Mouse (Mus musculus): ENCODE results near the gene Rassf5. TPM values are rescaled to one million over a fixed set of nuclear protein-coding genes. Genes with fewer than 3 reads are reported as not detected.

Gene Rassf5
- polyA plus RNA-seq, 1 experiment from 2014 or later, result 8.0 TPM

DNA sequence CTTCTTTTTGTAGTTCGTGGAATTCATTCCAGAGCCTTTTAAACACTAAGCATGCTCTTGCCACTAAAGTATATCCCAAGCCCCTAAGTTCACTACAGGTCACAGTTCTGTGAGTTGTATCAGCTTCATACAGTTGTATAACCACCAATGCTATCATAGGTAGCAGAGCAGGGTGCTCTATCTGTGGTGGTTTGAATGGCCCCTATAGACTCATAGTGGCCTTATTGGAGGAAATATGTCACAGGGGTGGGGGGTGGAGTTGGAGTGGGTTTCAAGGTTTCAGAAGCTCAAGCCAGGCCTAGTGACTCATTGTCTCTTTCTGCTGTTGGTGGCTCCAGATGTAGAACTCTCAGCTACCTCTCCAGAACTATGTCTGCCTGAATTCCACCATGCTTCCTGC, 102.6 kb downstream of the Rassf5 start:
- Histone ChIP-seq H3K9me3 (ENCODE audit: low read length) (no peaks in the 10 kb centered on the region), H3K4me3 (ENCODE audit: low read depth, low read length) (no peak overlapping the region), H3K27ac (ENCODE audit: low read depth) (no peak overlapping the region), H3K4me2 (ENCODE audit: low read depth, low read length) (no peak overlapping the region), H3K9ac (replicated peaks) (no peak overlapping the region), H3K36me3 (replicated peaks; ENCODE audit: insufficient read depth, low read length) (no peaks in the 10 kb centered on the region), H3K4me1 (ENCODE audit: insufficient read depth) (peaks cover 5% of the 10 kb centered on the region), H3K27me3 (ENCODE audit: insufficient read depth, low read length) (no peaks in the 10 kb centered on the region)
- DNase-seq (no peak), ATAC-seq (no peak)
- TF ChIP-seq EP300 (IDR thresholded peaks at IDR 0.05; ENCODE audit: low read depth) (no peak), CTCF (IDR thresholded peaks at IDR 0.05; ENCODE audit: low read depth) (no peak)
- 71% methylated on average over 1 of the region's 1 CpGs for WGBS (ENCODE audit: insufficient replicate concordance)

DNA sequence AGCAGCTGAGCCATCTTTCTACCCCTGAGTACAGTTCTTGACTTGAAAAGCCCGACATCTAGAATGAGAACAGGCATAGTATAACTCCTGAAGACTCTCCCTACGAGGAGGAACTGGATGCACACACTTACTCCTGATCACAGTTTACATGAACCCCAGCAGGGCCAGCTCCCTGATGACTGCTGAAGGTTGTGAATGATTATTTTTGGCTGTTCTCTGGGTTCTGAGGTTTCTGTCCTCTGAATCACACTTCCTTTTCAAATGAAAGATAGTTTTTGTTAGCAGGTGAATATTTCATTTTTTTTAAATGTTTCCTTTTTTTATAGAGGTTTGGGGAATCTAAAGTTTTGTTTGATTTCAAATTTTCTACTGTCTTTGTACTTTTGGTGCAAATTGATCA, 103.6 kb downstream of the Rassf5 start:
- Histone ChIP-seq H3K4me3 (ENCODE audit: low read depth, low read length) (no peak overlapping the region), H3K4me1 (ENCODE audit: insufficient read depth) (peaks cover 5% of the 10 kb centered on the region), H3K36me3 (replicated peaks; ENCODE audit: insufficient read depth, low read length) (no peaks in the 10 kb centered on the region), H3K9me3 (ENCODE audit: low read length) (no peaks in the 10 kb centered on the region), H3K27ac (ENCODE audit: low read depth) (no peak overlapping the region), H3K27me3 (ENCODE audit: insufficient read depth, low read length) (no peaks in the 10 kb centered on the region), H3K4me2 (ENCODE audit: low read depth, low read length) (no peak overlapping the region), H3K9ac (replicated peaks) (no peak overlapping the region)
- no peak for ATAC-seq
- WGBS (ENCODE audit: insufficient replicate concordance), result 39% methylated on average over 2 of the region's 2 CpGs
- no peak for DNase-seq
- no peak for TF ChIP-seq CTCF (IDR thresholded peaks at IDR 0.05; ENCODE audit: low read depth)
- TF ChIP-seq EP300 (IDR thresholded peaks at IDR 0.05; ENCODE audit: low read depth), result no peak

DNA sequence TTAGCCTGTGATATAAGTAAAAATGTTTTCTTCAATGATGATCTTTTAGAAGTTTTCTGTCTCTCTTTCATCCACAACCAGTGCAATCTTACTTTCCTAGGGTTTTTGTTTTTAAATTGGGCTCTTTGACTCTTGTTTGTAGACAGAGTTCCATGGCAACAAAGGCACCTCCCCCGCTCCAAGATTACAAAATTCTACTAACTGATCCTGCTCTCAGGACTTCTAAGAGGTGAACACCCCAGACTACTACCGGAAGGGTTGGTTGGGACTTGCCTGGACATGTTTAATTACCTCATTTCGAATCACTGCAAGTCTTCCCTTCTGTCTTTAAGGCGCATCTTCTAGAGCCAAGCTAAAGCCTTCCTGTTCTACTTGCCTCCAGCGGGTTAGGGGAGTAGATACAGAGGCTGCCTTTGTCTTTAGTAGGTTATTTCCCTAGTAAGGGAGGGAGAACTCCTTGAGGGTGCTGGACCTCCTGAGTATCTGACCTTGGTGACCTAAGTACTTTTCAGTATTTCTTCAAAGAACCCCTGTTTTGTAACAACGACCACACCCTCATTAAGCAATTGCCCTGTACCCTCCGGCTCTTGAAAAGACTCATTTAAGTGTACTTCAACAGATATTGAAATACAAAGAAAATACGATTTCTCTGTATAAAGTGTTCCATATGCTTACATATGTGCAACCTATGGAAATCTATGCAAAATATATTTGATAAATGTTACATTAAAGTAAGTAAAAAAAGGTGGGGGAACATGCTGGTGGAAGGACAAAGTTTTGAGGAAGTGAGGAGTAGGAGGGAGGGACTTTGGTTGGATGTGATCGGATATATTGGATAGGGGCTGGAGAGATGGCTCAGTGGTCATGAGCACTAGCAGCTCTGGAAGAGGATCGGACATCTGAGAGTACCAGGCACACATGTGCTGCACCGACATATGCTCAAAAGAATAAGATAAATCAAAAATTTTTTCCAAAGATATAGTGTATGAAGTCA, 105.7 kb downstream of the Rassf5 start:
- H3K9ac ChIP-seq (replicated peaks), result no peak overlapping the region; the same call in 1 of the 2 replicates

DNA sequence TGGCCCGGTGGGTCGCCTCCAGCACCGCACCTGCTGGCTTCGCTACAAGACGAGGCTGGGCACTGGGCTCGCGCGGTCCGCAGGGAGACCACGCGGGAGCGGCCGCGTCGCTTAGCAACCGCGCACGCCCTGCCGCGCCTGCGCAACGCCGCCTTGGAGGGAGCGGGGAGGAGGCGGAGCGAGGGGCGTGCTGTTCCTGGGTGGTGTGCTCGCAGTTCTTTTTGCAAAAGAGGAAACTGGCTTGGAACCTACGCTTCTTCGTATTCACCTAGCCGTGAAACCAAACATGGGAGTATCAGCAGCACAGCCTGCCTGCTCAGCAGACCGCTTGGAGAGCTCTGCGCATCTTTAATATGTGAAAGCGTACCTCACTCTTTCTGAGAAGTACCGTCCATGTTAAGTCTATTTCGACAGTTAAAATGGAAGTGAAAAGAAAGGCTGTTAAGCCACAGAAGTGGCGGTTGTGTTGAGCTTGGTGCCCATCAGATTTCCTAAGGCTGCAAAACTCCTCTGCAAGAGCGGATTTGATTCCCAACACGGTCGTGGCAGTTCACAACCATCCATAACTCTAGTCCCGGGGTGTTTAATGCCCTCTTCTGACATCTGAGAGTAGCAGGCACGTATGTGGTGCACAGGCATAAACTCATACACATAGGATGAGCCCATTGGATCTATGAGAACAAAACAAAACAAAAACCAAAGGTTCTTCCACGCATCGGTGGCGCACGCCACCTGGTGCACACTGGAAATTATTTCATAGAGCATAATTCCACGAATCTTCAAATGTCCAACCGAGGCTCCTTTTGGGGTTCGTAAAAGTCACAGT, 106.7 kb downstream of the Rassf5 start, which contains the start of gene Dyrk3:
Gene Dyrk3, minus strand, starts transcription at position 150 of the 826 bp plus-strand sequence.
- Histone ChIP-seq H3K27ac (ENCODE audit: low read depth) (peak within 1 kb of the TSS; percentile 96), H3K9me3 (ENCODE audit: low read length) (no peaks in the 10 kb centered on the region), H3K9ac (replicated peaks) (peak within 1 kb of the TSS; percentile 90), H3K4me3 (ENCODE audit: low read depth, low read length) (peak within 1 kb of the TSS; percentile 81), H3K36me3 (replicated peaks; ENCODE audit: insufficient read depth, low read length) (peaks cover 6% of the 10 kb centered on the region; the same call in 1 of the 2 replicates), H3K4me2 (ENCODE audit: low read depth, low read length) (peak within 1 kb of the TSS; percentile 97), H3K4me1 (ENCODE audit: insufficient read depth) (peaks cover 12% of the 10 kb centered on the region), H3K27me3 (ENCODE audit: insufficient read depth, low read length) (no peaks in the 10 kb centered on the region)
- DNase-seq (peak; percentile 96), ATAC-seq (peak; percentile 97)
- WGBS (ENCODE audit: insufficient replicate concordance), result 1% methylated on average over 46 of the region's 49 CpGs
- TF ChIP-seq CTCF (IDR thresholded peaks at IDR 0.05; ENCODE audit: low read depth), result peak; percentile 75
- TF ChIP-seq EP300 (IDR thresholded peaks at IDR 0.05; ENCODE audit: low read depth), result no peak

More for the DNA sequence above, 105.7 kb downstream of the Rassf5 start:
- 54% methylated on average over 11 of the region's 11 CpGs for WGBS (ENCODE audit: insufficient replicate concordance)
- H3K27me3 ChIP-seq (ENCODE audit: insufficient read depth, low read length), result no peaks in the 10 kb centered on the region
- no peaks in the 10 kb centered on the region for H3K9me3 ChIP-seq (ENCODE audit: low read length)
- TF ChIP-seq EP300 (IDR thresholded peaks at IDR 0.05; ENCODE audit: low read depth), result no peak; the same call in 1 of the 2 replicates
- no peak for TF ChIP-seq CTCF (IDR thresholded peaks at IDR 0.05; ENCODE audit: low read depth)
- peaks cover 9% of the 10 kb centered on the region for H3K4me1 ChIP-seq (ENCODE audit: insufficient read depth)
- H3K27ac ChIP-seq (ENCODE audit: low read depth), result peak overlapping the region; percentile 96
- peak overlapping the region; percentile 81 for H3K4me3 ChIP-seq (ENCODE audit: low read depth, low read length)
- DNase-seq (no peak), ATAC-seq (no peak)
- peaks cover under 1% of the 10 kb centered on the region; the same call in 1 of the 2 replicates for H3K36me3 ChIP-seq (replicated peaks; ENCODE audit: insufficient read depth, low read length)
- H3K4me2 ChIP-seq (ENCODE audit: low read depth, low read length), result peak overlapping the region; percentile 97

DNA sequence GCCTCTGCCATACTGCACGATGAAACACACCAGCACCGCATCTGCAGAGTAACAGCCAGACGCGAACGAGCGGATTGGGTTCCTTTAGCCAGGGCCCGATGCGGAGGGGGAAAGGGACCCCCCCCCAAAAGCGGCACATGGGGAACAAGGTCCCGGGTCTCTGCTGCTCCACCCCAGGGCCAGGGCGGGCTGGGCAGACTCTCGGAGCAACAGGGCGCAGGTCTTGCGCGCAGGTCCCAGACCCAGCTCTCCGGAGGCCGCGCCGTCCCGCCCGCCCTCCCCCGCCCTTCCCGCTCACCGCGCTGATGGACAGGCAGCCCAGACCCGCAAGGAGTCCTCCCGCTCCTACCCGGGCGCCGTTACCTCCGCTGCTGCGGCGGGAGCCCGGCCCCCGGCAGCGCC, 107.3 kb downstream of the Rassf5 start:
- Histone ChIP-seq H3K4me3 (ENCODE audit: low read depth, low read length) (peak overlapping the region; percentile 81), H3K27ac (ENCODE audit: low read depth) (peak overlapping the region; percentile 96), H3K4me1 (ENCODE audit: insufficient read depth) (peaks cover 12% of the 10 kb centered on the region), H3K4me2 (ENCODE audit: low read depth, low read length) (peak overlapping the region; percentile 97), H3K9me3 (ENCODE audit: low read length) (no peaks in the 10 kb centered on the region), H3K27me3 (ENCODE audit: insufficient read depth, low read length) (no peaks in the 10 kb centered on the region), H3K9ac (replicated peaks) (peak overlapping the region; percentile 90), H3K36me3 (replicated peaks; ENCODE audit: insufficient read depth, low read length) (peaks cover 6% of the 10 kb centered on the region; the same call in 1 of the 2 replicates)
- ATAC-seq (peak; percentile 73), DNase-seq (no peak)
- WGBS (ENCODE audit: insufficient replicate concordance), result under 1% methylated on average over 34 of the region's 36 CpGs
- TF ChIP-seq EP300 (IDR thresholded peaks at IDR 0.05; ENCODE audit: low read depth), result no peak
- TF ChIP-seq CTCF (IDR thresholded peaks at IDR 0.05; ENCODE audit: low read depth), result no peak
